Mouse (Mus musculus) left cerebral cortex, adult 8-10 months (tissue): ENCODE measurements around the gene Cpped1. TPM values are rescaled to one million over a fixed set of nuclear protein-coding genes. Genes with fewer than 3 reads are reported as not detected.

Source experiments
- DNase-seq, 2 experiments: peaks; one replicate each; pipeline ENCODE4 v3.0.0; 2022; ENCODE audit warnings: low spot score in 2 of 2
- total RNA-seq, 4 experiments: library from RNA; stranded (reverse); gene quantifications; 2 replicates each; pipeline ENCODE4 v1.2.4; 2022

Cpped1 gene
- total RNA-seq = 10 to 100 TPM; 42.0 to 49.5 (median 44.3) TPM

GRCm38 (mm10) chr16:11909035-11909591 lies at the start of gene Cpped1:
Gene Cpped1, minus strand, starts transcription at chr16:11909445.
- DNase-seq = peak; percentile 82 to 91

- peak in 1 of 2 experiments; percentile 23 for DNase-seq
Observed at GRCm38 (mm10) chr16:11940477-11940876, 31.2 kb upstream of the Cpped1 start.

DNA sequence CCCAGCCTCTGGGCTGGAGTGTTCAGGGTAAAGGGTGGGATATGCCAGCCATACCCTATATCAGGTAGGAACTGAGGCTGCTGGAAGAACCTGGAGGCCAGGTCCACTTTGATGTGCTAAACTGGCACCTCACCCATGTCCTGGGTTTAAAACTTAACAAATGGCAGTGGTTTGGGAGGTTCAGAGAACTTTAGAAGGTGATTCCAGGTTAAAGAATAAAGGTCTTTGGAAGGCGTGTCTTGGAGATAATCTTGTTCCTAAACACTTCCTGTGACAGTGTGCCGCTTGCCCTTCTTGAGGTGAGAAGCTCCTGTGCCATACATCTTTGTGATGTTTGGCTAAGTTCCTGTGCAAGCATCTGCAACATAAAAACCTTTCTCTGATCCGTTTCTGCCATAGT lies 1.6 kb upstream of the Cpped1 start:
- DNase-seq = no peak

DNA sequence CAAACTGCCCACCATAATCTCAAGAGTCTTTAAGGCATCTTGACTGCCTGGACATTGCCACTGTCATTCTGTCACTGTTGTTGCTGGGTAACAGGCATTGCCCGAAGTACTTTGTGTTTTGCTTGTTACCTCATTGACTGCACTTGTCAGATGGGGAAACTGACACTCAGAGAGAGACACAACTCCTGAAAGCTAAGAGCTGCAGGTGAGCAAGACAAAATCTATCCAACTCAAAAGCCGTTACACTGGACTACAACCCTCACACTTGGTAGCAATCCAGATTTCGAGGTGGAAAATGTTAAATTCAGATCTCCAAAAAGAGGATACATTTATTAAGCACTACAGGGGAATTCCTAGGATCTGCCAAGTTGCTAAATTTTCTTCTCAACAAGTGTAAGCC lies 572 bp upstream of the Cpped1 start:
- DNase-seq = no peak

DNA sequence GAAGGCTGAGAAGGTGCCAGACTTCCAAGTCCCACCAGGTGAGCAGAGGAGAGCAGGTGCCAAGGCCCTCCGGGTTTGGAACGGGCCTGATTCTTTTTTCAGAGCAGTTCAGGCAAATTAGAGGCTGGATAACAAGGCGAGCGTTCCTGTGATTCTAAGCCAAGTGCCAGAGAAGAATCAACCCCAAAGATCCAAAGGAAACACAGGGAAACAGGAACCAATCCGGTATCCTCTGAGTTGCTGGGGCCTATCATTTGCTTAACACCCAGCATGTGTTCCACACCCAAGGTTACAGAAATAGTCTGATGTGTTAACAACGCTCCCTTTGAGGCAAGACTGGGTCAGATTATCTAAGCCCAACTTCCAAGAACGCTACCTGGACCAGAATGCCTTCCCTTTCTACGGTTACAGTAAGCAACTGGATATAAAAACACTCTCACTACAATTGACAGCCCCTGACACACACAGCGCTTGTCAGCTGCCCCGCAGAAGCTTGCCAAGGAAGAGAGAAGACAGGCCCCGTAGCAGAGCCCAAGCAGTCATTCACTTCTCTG lies 707 bp downstream of the Cpped1 start:
- DNase-seq = no peak

DNA sequence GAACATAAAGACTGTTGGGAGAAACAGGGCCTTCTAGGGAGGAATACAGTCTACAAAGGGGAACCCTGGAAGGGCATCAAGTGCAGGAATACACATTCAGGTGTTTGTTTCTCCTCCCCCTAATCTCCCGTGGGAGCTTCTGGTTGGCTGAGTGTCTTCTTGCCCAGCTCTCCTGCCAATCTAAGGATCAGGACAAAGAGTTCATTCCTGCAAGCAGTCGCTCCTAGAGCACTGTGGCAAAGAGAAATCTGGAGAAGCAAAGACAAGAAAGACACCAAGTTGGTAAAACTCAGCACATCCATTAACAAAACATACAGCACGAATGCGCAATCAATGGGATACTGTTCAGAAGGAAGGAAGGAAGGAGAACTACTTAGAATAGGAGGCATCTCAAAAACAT lies 1.4 kb downstream of the Cpped1 start:
- no peak for DNase-seq

GRCm38 (mm10) chr16:11906906-11907305 lies 2.3 kb downstream of the Cpped1 start:
- DNase-seq = no peak

GRCm38 (mm10) chr16:11905216-11905615 lies 4.0 kb downstream of the Cpped1 start:
- no peak for DNase-seq

- no peak for DNase-seq
Observed at GRCm38 (mm10) chr16:11902007-11902406, 7.2 kb downstream of the Cpped1 start.

GRCm38 (mm10) chr16:11900341-11900740 lies 8.9 kb downstream of the Cpped1 start:
- DNase-seq = no peak

- no peak for DNase-seq
Observed at GRCm38 (mm10) chr16:11896411-11896810, 12.8 kb downstream of the Cpped1 start.

GRCm38 (mm10) chr16:11894877-11895276 lies 14.4 kb downstream of the Cpped1 start:
- DNase-seq = peak in 1 of 2 experiments; percentile 53

DNA sequence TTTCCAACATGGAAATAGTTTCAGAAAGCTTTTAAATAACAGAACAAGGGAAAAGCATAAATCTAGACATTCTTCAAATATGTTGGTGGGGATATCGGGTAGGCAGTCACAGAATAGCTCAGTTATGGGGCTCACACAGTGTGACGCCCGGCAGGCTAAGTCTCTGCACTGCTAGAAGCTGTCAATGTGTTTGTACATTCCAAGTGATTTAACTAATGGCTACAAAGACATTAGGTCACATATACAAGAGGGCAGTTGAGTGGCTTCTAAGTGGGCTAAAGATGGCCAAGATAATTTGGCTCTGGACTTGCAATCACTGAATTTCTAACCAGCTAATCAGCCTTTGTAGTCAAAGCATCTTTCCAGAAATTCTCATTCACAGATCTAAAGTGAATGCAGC lies 19.1 kb downstream of the Cpped1 start:
- DNase-seq = no peak

- no peak for DNase-seq
Observed at GRCm38 (mm10) chr16:11889741-11890140, 19.5 kb downstream of the Cpped1 start.

- DNase-seq = no peak
Observed at GRCm38 (mm10) chr16:11881795-11882194, 27.4 kb downstream of the Cpped1 start.

DNA sequence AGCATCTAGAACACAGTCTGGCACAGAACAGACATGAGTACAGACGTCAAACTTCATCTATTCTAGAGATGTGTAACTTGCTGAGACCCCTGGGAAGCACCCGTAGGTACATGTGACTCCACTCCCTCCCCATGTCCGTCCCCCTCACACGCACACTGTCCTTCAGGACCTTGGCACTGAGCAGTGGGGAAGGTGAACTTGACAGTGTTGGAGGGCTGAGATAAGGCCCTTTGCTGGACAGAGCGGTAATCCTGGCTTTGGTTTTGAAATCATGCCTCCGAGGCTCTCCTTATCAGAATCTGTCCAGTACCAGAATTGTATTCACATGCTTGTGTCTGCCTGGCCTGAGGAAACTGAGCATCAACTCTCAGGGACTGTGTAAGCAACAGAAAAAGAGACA lies 28.8 kb downstream of the Cpped1 start:
- no peak for DNase-seq

- DNase-seq = no peak
Observed at GRCm38 (mm10) chr16:11879196-11879595, 30.0 kb downstream of the Cpped1 start.

- DNase-seq = no peak
Observed at GRCm38 (mm10) chr16:11875227-11875626, 34.0 kb downstream of the Cpped1 start.

DNA sequence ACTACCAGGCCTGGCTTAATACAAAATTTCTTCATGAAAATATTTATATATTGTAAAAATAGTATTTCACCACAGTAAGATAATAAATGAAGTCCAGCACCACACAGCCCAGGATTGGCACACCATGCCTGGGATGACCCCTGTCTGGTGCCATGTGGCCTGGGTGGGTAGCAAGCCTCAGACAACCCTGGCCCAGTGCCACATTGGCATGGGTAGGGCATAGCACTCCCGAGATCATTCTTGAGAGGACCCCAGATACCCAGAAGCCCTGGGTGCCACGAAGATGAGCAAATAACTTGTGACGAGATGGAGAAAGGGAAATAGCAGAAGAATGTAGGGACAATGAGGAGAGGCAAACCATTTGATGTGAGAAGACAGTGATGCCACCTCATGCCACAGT lies 36.0 kb downstream of the Cpped1 start:
- DNase-seq = no peak

DNA sequence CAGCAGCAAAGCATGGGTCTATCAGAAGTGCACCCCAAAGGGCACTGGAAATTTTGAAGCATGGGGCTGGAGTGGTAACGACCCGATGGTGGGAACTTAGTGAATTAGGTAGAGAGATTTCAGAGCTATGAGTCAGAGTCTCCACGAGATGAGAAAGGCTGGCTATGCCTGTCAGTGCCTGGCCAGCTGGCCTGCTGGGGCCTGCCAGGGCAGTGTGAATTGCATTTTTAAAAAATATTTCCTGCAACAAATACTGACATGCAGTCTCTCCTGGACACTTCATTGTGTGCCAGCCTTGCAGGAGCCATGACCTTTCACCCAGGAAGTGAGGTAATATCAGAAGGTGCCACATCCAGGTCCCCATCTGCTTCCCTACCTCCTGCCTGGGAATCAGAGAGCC lies 40.8 kb downstream of the Cpped1 start:
- no peak for DNase-seq

DNA sequence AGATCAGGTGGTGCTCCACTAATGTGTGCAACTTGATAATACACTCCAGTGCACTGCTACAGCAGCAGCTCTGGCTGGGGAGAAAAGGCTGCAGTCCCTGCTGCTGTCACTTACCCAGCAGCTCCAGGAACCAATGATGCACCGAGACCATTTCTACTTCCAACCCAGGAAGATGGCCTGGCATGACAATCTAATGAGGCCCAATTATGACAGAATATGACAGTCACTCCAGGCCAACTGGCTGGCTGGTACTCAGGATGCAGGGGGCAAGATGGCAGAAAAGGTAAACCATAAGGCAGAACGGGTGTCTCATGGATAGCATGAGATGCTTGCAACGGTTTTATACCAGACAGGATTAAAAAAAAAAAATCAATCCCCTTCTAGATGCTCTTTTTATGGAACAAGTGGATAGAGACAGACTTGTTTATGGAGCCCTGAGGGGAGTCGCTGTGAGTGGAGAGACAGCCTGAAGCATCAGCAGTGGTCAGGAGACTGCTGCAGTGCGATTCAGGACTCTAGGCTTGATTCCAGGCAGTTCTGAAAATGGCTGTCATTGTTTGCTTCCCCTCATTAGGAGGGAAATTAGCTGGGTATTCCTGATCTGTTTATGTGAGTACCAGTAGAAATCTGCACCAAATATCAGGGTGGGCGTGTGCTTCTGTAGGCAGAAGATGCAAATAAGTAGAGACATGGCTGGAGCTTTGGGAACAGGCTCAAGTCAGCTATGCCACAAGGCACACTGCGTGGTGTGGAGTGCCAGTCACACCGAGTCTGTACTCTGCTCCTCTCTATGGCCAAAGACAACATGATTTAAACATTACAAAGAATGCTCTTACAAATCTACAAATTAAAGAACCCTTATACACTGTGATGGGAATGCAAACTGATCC lies 56.3 kb downstream of the Cpped1 start:
- peak in 1 of 2 experiments; percentile 18 for DNase-seq

DNA sequence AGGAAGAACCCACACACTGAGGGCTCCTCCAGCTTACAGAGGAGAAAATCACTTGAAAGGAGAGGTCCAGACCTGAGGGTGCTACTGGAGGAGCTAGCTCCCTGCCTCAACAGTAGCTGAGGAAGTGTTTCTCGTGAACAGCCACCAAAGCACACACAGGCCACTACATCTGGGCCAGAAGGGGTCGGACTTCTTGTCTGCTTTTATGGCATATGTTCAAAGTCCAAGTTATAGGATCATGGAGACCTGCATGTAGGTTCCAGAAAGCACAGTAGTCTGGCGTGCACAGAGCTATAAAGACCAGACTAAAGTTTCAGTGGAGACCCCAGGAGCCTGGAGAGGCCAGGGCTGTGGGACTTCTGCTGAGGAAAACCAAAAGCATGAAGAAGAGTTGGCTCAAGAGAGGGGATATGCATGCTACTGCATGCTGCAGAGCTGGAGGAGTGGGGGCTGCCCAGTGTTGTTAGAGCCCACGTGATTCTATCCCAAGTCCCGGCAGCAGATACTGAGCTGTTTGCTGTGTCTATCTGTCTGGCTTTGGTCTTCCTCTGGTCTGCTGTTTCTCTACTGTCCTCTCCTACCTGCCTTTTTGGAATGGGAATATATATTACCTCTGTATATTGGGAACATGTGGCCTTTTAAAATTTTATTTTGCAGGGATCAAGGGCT lies 60.1 kb downstream of the Cpped1 start:
- no peak for DNase-seq
